Mouse (Mus musculus): ENCODE data around the gene Txn1. TPM values are rescaled to one million over a fixed set of nuclear protein-coding genes. Genes with fewer than 3 reads are reported as not detected.

Gene Txn1
- polyA plus RNA-seq, 1 experiment from 2014 or later, result 231 TPM

- Histone ChIP-seq H3K27me3 (ENCODE audit: insufficient read depth, low read length) (no peaks in the 10 kb centered on the region), H3K36me3 (replicated peaks; ENCODE audit: insufficient read depth, low read length) (peaks cover 13% of the 10 kb centered on the region), H3K4me2 (ENCODE audit: low read depth, low read length) (peak overlapping the region; percentile 88), H3K4me3 (ENCODE audit: low read depth, low read length) (peak overlapping the region; percentile 68), H3K9me3 (ENCODE audit: low read length) (0 out of 2 replicates have a peak, but pooled peaks cover 3% of the 10 kb centered on the region), H3K9ac (replicated peaks) (peak overlapping the region; percentile 80), H3K27ac (ENCODE audit: low read depth) (peak overlapping the region; percentile 98), H3K4me1 (ENCODE audit: insufficient read depth) (peaks cover 42% of the 10 kb centered on the region)
- peak; percentile 24 for ATAC-seq
- under 1% methylated on average over 25 of the region's 25 CpGs for WGBS (ENCODE audit: insufficient replicate concordance)
- TF ChIP-seq EP300 (IDR thresholded peaks at IDR 0.05; ENCODE audit: low read depth), result no peak
- no peak for TF ChIP-seq CTCF (IDR thresholded peaks at IDR 0.05; ENCODE audit: low read depth)
- peak; percentile 82 for DNase-seq
Observed at GRCm38 (mm10) chr4:57955544-57955958, 660 bp downstream of the Txn1 start.

DNA sequence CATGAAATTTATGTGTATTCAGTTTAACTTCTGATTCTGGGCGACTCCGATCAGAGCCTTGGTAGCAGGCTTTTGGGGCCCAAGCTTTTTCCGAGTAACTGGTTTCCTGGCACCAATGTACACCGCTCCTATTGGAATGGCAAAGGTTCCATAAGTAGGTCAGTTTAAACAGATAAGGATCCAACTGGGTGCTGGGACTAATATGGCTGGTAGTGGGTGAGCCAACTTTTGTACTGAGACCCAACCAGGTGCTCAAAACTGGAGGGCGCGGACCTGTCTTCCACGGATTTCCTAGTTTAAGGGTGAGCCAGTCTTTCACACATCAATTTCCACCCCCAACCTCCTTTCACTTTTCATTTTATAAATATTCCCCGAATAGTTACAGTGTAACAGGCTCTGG lies 1.2 kb downstream of the Txn1 start:
- H3K9ac ChIP-seq (replicated peaks), result peak overlapping the region; percentile 80
- WGBS (ENCODE audit: insufficient replicate concordance), result 63% methylated on average over 8 of the region's 8 CpGs
- peaks cover 42% of the 10 kb centered on the region for H3K4me1 ChIP-seq (ENCODE audit: insufficient read depth)
- peaks cover 18% of the 10 kb centered on the region for H3K36me3 ChIP-seq (replicated peaks; ENCODE audit: insufficient read depth, low read length)
- ATAC-seq, result no peak
- H3K4me3 ChIP-seq (ENCODE audit: low read depth, low read length), result peak overlapping the region; percentile 68
- H3K27ac ChIP-seq (ENCODE audit: low read depth), result peak overlapping the region; percentile 98
- H3K4me2 ChIP-seq (ENCODE audit: low read depth, low read length), result peak overlapping the region; percentile 88
- H3K9me3 ChIP-seq (ENCODE audit: low read length), result 0 out of 2 replicates have a peak, but pooled peaks cover 3% of the 10 kb centered on the region
- no peaks in the 10 kb centered on the region for H3K27me3 ChIP-seq (ENCODE audit: insufficient read depth, low read length)
- no peak for DNase-seq
- TF ChIP-seq CTCF (IDR thresholded peaks at IDR 0.05; ENCODE audit: low read depth) (no peak), EP300 (IDR thresholded peaks at IDR 0.05; ENCODE audit: low read depth) (no peak)

DNA sequence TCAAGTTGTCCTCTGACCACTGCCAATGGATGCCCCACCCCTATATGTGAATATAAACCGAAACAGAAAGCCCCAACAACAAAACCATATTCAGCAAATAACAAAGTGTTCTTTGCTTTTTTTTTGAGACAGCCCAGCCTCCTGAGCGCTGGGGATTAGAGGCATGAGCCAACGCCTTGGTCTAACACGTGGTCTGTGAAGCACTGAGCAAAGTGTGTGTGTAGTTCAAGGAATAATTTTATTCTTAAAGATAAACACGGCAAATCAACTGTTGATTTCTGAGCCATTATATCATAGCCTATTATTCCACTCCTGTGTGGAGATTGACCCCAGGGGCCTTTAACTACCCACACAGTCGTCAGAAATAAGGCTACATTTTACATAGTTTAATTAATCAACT lies 1.6 kb downstream of the Txn1 start:
- 77% methylated on average over 6 of the region's 6 CpGs for WGBS (ENCODE audit: insufficient replicate concordance)
- H3K4me3 ChIP-seq (ENCODE audit: low read depth, low read length), result peak overlapping the region; percentile 68
- ATAC-seq, result no peak
- TF ChIP-seq EP300 (IDR thresholded peaks at IDR 0.05; ENCODE audit: low read depth) (no peak), CTCF (IDR thresholded peaks at IDR 0.05; ENCODE audit: low read depth) (no peak)
- no peak for DNase-seq
- peak overlapping the region; percentile 80 for H3K9ac ChIP-seq (replicated peaks)
- peaks cover 42% of the 10 kb centered on the region for H3K4me1 ChIP-seq (ENCODE audit: insufficient read depth)
- H3K4me2 ChIP-seq (ENCODE audit: low read depth, low read length), result peak overlapping the region; percentile 88
- peak overlapping the region; percentile 98 for H3K27ac ChIP-seq (ENCODE audit: low read depth)
- no peaks in the 10 kb centered on the region for H3K27me3 ChIP-seq (ENCODE audit: insufficient read depth, low read length)
- peaks cover 22% of the 10 kb centered on the region for H3K36me3 ChIP-seq (replicated peaks; ENCODE audit: insufficient read depth, low read length)
- H3K9me3 ChIP-seq (ENCODE audit: low read length), result 0 out of 2 replicates have a peak, but pooled peaks cover 3% of the 10 kb centered on the region

DNA sequence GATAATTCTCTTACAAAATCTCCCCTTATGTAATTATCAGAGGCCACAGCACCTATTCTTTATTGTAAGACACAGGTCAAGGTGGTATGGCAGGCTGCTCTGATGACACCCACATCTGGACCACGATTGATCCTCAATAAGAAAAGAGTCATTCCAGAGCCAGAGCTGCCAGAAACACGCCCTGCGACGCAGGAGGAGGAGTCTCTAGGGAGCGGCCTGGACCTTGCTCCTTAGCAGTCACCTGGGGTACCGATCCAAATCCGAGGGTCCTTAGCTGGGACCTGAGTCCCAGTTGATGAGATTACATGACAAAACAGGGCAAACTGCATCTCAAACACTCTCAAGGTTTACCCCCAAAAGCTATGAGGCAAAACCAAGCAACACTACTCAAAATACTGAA lies 2.4 kb downstream of the Txn1 start:
- Histone ChIP-seq H3K4me1 (ENCODE audit: insufficient read depth) (peaks cover 42% of the 10 kb centered on the region), H3K27me3 (ENCODE audit: insufficient read depth, low read length) (no peaks in the 10 kb centered on the region), H3K4me3 (ENCODE audit: low read depth, low read length) (no peak overlapping the region), H3K9ac (replicated peaks) (no peak overlapping the region), H3K9me3 (ENCODE audit: low read length) (0 out of 2 replicates have a peak, but pooled peaks cover 3% of the 10 kb centered on the region), H3K4me2 (ENCODE audit: low read depth, low read length) (peak overlapping the region; percentile 88), H3K36me3 (replicated peaks; ENCODE audit: insufficient read depth, low read length) (peaks cover 30% of the 10 kb centered on the region), H3K27ac (ENCODE audit: low read depth) (0 out of 2 replicates have a peak overlapping the region, but pooled peaks have one; percentile 98)
- no peak for TF ChIP-seq EP300 (IDR thresholded peaks at IDR 0.05; ENCODE audit: low read depth)
- TF ChIP-seq CTCF (IDR thresholded peaks at IDR 0.05; ENCODE audit: low read depth), result no peak
- DNase-seq (no peak), ATAC-seq (no peak)
- WGBS (ENCODE audit: insufficient replicate concordance), result 90% methylated on average over 7 of the region's 7 CpGs

- Histone ChIP-seq H3K27me3 (ENCODE audit: insufficient read depth, low read length) (no peaks in the 10 kb centered on the region), H3K4me1 (ENCODE audit: insufficient read depth) (peaks cover 41% of the 10 kb centered on the region), H3K36me3 (replicated peaks; ENCODE audit: insufficient read depth, low read length) (peaks cover 39% of the 10 kb centered on the region), H3K4me3 (ENCODE audit: low read depth, low read length) (no peak overlapping the region), H3K27ac (ENCODE audit: low read depth) (0 out of 2 replicates have a peak overlapping the region, but pooled peaks have one; percentile 52), H3K4me2 (ENCODE audit: low read depth, low read length) (peak overlapping the region; percentile 54), H3K9ac (replicated peaks) (no peak overlapping the region), H3K9me3 (ENCODE audit: low read length) (0 out of 2 replicates have a peak, but pooled peaks cover 3% of the 10 kb centered on the region)
- DNase-seq, result no peak
- no peak for ATAC-seq
- WGBS (ENCODE audit: insufficient replicate concordance), result 94% methylated on average over 1 of the region's 1 CpGs
- no peak for TF ChIP-seq CTCF (IDR thresholded peaks at IDR 0.05; ENCODE audit: low read depth)
- no peak for TF ChIP-seq EP300 (IDR thresholded peaks at IDR 0.05; ENCODE audit: low read depth)
Observed at GRCm38 (mm10) chr4:57952891-57953290, 3.3 kb downstream of the Txn1 start.

GRCm38 (mm10) chr4:57952416-57952815 lies 3.8 kb downstream of the Txn1 start:
- no peaks in the 10 kb centered on the region for H3K27me3 ChIP-seq (ENCODE audit: insufficient read depth, low read length)
- peak overlapping the region; percentile 54 for H3K4me2 ChIP-seq (ENCODE audit: low read depth, low read length)
- peaks cover 37% of the 10 kb centered on the region for H3K4me1 ChIP-seq (ENCODE audit: insufficient read depth)
- 0 out of 2 replicates have a peak, but pooled peaks cover 3% of the 10 kb centered on the region for H3K9me3 ChIP-seq (ENCODE audit: low read length)
- H3K36me3 ChIP-seq (replicated peaks; ENCODE audit: insufficient read depth, low read length), result peaks cover 43% of the 10 kb centered on the region
- peak overlapping the region; percentile 52; the same call in 1 of the 2 replicates for H3K27ac ChIP-seq (ENCODE audit: low read depth)
- H3K9ac ChIP-seq (replicated peaks), result no peak overlapping the region
- no peak for ATAC-seq
- no peak overlapping the region for H3K4me3 ChIP-seq (ENCODE audit: low read depth, low read length)
- WGBS (ENCODE audit: insufficient replicate concordance), result 72% methylated on average over 3 of the region's 3 CpGs
- no peak for DNase-seq
- TF ChIP-seq EP300 (IDR thresholded peaks at IDR 0.05; ENCODE audit: low read depth), result no peak

All from liver, postnatal 0 days (tissue).